Mouse (Mus musculus): ENCODE measurements around the gene Irgc1. TPM values are rescaled to one million over a fixed set of nuclear protein-coding genes. Genes with fewer than 3 reads are reported as not detected.

Gene Irgc1
- total RNA-seq, 2 experiments from 2014 or later: not detected

DNA sequence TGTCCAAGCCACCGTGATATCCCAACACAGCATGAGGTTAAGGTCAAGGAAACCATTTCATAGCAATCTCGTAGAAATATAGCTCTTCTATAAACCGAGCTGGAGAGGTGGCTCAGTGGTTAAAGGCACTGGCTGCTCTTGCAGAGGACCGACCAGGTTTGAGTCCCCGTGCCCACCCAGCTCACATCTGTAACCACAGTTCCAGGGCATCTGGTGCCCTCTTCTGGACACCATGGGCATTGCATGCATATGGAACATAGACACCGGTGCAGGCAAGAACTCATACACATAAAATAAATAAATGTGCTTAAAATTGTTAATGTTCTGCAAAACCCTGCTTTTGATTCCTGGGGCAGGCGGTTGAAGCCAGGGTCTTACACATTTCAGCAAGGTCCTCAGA is 20.8 kb upstream of the Irgc1 start:
- no peak for DNase-seq (ENCODE audit: low spot score in 2 of 2)

DNA sequence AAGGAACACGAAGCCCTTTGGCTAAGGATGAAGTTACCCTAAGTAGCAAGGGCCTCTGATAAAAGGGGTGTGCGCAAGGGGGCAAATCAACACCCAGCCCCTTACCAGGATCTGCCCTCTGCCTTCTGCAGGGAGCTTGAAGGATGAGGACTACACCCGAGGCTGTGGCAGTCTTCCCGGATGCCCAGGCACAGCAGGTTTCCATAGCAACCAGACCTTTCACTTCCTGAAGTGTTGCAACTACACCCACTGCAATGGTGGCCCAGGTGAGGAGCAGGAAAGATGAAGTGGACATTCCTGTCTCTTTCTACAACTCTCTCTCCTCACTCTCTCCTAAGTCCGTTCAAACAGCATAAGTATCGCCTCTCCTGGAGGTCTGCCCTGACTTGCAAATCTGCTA is 20.3 kb upstream of the Irgc1 start:
- no peak for DNase-seq (ENCODE audit: low spot score in 2 of 2)

DNA sequence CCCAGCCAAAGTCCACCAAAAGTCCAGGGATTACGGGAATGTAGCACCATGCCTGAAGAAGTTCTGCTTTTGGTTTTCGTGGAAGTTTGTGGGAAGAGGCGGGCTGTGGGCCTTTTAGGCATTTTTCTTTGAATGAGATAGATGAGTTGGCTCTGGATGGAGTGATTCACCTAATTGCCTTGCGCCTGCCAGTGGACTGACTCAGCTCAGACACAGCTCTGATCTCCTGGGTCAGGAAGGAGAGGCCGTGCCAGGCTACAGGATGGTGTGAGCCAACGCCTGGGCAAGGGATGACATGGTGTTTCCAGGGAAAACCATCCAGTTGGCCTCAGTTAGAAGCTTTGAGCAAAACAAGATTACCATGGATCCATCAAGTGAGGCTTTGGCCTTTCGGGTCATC is 18.3 kb upstream of the Irgc1 start:
- no peak for DNase-seq (ENCODE audit: low spot score in 2 of 2)

DNA sequence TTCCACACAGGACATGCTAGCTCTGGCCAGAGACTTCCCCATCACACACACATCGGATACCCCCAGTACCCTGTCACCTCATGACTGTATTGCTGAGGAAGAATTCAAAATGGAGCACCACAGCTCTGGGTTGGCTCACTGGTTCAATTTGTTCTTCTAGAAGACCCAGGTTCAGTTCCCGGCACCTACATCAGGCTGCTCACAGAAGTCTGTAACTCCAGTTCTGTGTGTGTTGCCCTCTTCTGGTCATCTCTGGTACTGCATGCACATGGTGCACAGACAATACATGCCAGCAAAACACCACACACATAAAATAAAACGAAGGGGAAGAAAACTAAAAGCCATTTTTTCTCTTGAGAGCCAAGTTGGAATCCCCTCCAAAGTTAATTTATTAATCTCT is 17.0 kb upstream of the Irgc1 start:
- no peak for DNase-seq (ENCODE audit: low spot score in 2 of 2)

DNA sequence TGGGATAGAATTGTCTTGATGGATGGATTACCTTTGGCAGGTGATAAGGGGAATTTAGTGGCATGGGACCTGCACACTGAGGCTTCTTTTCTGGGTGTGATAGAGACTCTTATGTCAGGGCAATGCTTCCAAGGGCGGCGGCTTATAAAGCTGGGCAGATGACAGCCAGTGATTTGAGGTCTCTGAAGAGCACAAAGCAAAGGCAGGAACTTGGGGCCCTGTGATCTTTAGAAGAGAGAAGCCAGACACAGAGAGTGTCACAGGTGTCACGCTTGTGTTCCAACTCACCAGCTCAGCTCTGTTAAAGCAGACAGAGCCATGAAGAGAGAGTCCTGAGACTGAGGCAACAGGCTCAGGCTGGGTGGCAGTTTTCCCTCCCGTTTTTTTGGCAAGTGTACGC is 15.8 kb upstream of the Irgc1 start:
- DNase-seq (ENCODE audit: low spot score in 2 of 2): no peak

DNA sequence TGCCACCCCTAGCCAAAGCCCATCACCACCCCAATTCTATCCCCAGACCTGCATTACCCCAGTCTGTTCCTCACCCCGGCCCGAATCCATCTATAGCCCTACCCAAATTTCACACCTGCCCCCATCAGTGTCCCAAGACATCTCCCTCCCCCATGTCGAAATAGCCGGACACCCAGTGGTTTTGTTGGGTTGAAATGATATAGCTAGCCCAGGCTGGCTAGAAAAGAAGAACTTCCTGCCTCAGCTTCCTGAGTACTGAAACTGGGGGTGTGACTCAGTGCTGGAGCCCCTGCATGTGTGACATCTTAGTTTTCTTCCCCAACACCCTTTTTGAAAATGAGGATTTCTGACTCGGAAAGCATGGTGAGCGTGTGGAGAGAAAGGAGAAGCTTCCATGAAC is 14.7 kb upstream of the Irgc1 start:
- DNase-seq (ENCODE audit: low spot score in 2 of 2): no peak

DNA sequence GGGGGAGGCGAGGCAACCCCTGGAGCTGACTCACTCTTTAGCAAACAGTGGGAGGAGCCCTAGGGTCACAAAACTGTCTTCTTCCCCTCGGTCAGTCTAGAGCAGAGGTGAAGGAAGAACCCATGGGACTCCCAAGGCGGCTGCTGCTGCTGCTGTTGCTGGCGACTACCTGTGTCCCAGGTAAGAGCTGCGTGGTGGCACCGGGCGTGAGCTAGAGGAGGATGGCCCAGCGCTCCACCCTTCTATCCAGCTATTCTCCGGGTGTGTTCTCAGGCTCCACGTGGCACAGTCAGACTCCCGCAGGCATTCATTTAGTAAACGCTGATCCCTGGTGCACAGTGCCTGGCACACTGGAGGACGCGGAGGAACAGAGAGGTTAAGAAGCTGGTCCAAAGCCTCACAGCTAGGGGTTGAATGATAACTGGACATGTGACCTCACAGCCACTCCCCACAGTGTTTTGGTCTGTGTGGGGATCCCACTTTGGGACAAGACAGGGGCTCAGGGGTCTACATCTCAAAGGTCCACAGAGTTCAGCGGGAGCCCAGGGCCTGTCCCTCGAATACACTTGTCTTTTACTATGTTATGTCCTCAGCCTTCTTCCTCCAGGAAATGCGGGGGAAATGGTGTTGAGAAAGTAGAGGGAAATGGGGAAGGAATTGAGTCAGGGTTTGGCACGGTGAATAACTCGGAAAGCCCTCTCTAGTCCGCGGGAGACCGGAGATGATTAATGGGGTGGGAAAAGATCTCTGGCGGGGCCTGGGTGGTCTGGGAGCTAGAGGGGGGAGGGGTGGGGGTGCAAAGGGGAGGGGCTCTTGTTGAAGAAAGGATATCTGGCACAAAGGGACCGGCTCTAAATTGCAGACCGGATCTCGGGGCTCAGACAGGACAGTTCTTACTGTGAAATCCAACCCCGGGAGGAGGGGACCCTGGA is 10.6 kb upstream of the Irgc1 start, which contains the start of gene Plaur:
Plaur (plus strand) TSS at position 97 of the 932 bp plus-strand sequence.
- no peak for DNase-seq (ENCODE audit: low spot score in 2 of 2)

DNA sequence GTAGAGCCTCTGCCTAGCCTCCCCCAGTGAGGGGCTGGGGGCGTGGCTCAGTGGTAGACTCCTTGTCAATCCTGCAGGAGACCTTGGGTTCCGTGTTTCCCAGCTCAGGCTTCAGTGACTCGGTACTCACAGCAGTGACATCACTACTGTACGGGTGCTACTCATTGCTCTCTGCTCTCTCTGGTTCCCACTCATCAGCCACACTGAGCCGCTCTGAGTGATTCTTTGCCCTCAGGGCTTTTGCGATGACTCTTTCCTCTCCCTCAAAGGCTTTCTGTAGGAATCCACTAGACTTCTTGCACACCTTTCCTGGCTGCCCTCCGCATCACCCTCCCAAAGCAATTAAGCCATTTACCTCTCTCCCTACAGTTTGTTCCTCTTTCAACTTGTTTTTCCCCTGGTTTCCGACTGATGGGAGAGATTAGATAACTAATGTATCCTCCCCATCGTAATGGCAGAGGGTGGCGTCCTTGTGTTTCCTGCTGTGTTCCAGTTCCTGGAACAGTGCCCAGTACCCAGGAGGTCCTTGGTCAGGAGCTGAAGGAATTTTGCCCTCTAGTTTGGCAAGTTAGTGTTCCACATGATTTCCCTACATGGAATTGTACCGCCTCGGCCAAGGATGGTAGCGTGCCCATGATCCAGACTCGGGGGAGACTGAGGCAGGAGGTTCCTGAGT is 9.4 kb upstream of the Irgc1 start:
- DNase-seq (ENCODE audit: low spot score in 2 of 2): no peak

DNA sequence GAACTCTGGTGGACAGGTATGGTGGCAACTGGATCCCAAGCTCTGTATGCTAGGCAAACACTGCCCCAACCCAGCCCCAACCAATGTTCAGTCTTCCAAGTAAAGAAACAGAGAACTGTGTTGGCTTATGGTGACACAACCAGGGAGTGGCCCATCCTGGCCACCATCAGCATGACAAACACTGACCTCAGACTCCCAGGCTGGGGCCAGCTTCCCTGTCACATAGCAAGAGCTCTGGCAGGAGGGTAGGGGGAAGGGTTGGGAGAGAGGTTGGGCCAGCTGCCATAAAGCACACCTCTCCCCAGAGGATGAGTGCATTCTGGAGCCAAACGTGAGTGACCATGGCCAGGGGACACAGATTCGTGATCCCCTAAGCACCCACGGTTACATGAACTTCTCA is 7.7 kb upstream of the Irgc1 start:
- DNase-seq (ENCODE audit: low spot score in 2 of 2): no peak

DNA sequence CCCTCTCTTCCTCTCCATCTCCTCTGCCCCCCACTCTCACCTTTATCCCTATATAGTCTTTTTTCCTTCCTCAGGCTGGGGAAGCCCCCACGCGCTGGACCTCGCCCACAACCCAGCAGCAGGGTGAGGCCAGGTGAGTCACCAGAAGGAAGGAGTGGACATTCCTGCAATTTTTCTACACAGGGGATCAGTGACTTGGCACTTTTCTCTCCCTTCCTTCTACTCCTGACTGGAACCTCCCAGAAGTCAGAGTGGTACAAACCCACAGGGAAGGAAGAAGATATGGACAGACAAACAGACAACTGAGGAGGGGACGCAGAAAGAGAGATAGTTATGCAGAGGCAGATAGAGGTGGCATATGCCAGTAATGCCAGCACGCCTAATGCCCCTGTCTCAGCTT is 7.3 kb upstream of the Irgc1 start:
- DNase-seq (ENCODE audit: low spot score in 2 of 2): no peak

DNA sequence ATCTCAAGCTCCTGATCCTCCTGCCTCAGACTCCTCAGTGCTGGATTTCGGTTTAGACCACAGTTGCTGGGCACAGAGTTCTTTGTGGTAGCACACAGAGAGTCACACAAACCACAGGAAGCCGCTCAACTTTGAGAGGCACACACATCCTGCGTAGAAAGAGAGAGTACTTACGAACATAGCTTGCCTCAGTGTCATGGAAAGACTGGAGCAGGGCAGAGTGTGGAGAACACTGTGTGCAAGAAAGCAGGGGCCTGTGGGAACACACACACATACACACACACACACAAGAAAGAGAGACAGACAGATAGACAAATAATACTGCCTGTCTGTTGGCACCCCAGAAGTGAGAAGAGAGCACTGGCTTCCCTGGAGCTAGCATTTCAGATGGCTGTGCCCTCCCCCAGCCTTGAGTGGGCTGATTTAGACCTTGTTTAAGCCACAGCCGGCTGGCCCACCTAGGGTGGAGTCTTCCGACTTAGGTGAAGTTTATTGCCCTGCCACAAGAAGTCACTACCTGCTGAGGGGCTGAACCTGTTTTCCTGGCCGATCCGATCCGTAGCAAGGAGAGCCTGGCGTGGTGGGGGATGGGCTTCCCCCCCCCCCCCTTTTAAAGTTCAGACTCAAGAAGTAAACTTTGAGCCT is 5.8 kb upstream of the Irgc1 start:
- DNase-seq (ENCODE audit: low spot score in 2 of 2): no peak

DNA sequence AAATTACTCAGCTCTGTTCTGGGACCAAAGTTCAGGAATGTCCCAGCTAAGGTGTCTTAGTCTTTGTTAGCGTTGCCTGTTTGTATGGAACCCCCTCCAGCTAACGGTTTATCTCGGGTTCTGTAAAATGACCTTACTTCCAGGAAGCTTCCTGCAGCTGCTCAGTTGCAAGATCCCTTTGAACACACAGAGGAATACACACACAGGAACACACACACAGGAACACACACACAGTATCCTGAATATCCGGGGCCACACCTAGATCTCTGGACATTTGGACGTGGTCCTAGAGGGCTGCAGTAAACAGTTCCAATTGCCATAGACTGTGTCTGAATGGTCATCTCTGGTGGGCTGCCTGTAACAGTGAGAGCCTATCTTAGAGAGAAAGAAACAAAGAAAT is 3.6 kb upstream of the Irgc1 start:
- DNase-seq (ENCODE audit: low spot score in 2 of 2): no peak

DNA sequence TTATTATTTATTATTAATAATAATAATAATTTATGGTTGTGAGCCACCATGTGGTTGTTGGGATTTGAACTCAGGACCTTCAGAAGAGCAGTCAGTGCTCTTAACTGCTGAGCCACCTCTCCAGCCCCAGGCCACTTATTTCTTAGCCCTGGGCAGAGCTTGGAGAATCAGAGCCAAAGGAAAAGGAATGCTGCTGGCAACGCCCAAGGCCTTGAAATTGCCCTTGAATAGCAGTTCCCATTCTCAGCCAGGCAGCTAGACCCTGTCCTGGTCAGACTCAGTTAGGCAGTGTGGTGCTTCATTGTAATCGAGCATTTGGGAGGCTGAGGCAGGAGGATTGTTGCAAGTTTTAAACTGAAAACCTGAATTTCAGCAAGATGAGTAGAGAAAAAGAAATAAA is 2.1 kb upstream of the Irgc1 start:
- DNase-seq (ENCODE audit: low spot score in 2 of 2): no peak

DNA sequence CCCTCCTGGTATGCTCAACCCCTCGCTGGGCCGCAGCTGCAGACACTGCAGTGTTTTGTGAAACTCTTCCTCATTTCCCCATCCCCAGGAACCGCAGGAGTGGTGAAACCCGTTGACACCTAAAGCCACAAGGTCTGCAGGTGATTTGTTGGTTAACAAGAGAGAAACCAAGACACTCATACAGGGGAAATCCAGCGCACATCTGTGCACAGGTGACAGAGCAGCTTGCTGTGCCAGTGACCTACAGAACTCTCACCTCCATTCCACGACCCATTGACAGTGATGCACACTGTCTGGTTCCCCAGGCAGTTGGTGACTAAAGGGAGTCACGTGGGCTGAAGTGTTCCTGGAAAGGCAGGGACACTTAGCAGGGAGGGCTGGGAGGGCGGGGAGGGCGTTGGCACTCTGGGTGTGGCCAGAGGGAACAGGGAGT is 1.5 kb downstream of the Irgc1 start:
- no peak for DNase-seq (ENCODE audit: low spot score in 2 of 2)

DNA sequence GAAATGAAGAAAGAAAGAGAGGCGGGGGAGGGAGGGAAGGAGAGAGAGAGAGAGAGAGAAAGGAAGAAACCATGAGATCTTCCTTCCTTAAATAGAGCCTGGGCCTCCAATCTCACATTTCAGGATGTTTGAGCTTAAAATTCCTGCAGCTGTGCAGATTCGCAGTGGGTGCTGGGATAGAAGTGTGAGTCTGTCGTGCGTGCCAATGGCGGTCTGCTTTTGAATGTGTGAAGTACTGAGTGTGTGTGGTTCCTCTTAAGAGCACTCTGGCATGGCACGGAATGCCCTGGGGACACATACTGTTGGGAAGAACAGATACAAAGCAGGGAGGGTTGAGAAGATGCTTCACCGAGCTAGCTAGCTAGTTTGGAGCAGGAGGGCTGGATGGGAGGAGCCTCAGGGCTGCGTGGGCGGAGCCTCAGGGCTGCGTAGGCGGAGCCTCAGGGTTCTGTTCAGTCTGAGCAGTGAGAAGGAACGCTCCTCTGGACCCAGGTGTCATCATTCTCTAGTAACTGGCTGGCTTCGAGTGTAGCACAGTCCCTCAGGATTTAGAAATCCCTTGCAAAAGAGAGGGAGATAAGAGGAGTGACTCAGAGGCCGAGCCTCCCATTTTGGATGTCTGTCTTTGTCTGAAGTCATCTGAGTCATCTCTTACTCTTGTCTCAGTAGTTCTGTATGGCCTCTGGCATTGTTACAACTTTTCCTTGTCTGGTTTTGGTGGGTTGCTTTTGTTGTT is 3.1 kb downstream of the Irgc1 start:
- no peak for DNase-seq (ENCODE audit: low spot score in 2 of 2)

DNA sequence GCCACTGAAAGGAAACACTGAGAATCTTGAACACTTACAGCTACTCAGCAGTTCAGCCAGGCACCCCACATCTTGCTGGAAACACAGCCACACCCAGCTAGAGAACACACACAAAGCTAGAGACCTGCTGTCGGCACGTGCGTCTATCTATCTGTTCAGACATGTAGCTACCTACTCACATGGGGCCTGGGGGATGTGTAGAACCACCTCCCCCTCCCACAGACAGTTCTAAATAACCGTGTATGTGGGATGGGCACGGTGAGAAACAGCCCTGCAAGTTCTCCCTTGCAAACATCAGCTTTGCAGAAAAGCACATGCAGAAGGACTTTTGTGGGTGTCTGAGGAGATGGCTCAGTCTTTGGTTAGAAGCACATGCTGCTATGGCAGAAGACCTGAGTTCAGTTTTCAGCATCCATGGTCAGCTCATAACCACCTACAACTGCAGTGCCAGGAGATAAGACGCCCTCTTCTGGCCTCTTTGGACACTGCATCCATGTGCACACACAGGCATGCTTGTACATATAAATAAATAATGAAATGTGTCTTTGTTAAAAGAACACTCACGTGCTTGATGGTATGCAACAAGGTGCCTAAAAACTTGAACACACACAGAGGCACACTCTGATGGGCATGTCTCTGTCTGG is 5.3 kb downstream of the Irgc1 start:
- no peak for DNase-seq (ENCODE audit: low spot score in 2 of 2)

DNA sequence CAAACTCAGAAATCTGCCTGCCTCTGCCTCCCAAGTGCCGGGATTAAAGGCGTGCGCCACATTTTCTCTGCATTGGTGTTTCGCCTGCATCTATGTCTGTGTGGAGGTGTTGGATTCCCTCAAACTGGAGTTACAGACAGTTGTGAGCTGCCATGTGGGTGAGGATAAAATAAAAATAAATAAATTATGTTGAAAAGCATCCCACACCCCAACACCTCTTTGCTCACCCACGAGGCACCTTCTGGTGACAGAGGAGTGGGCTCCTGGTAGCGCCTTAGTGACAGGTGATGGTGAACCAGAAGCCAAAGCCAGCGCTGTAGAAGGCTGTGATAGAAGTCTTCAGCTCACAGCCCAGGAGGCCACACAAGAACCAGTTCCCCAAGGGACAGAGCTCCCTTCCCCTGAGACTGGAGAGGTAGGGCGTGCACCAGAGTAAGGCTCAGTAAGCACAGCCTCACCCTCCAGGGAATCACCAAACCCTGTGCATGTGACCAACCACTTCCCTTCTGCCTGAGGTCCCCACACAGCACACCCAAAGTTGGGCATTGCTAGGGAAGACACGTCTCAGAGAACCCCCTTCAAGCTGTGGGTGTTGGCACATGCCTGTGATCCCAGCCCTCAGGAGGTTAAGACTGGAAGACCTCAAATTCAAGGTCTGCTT is 6.7 kb downstream of the Irgc1 start:
- no peak for DNase-seq (ENCODE audit: low spot score in 2 of 2)

DNA sequence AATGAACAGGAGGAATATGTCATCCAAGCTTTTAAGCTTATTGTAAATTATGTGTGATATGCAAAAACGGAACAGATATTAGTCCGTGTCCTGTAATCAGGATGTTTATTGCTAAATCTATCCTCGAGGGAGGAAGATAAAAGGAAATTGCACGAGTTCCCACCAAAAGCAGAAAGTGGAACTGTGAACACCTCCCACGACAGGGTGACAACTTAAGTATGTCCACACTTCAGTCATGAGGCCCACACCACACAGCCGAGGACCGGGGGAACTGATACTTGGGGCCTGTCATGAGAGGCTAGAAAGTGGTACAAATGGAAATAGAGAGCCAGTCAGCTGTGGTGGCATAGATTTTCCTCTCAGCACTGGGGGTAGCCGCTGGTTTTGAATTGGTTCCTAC is 9.8 kb downstream of the Irgc1 start:
- DNase-seq (ENCODE audit: low spot score in 2 of 2): no peak

DNA sequence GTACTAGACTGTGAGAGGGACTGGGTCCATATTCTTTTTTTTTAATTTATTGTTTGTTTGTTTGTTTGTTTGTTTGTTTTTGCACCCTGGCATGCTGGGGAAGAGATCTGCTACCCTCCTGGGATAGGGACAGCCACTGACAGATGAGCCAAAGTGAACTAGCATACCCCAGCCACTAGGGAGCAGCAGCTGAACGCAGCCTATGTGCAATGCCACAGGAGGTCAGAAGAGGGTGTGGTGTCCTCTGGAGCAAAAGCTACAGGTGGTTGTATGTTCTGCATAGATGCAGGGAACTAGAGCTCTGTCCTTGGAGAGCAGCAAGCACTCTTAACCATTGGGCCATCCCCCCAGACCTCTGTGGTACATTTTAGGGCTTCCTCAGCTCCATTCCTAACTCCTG is 10.3 kb downstream of the Irgc1 start:
- peak in 1 of 2 experiments; percentile 62 for DNase-seq (ENCODE audit: low spot score in 2 of 2)

DNA sequence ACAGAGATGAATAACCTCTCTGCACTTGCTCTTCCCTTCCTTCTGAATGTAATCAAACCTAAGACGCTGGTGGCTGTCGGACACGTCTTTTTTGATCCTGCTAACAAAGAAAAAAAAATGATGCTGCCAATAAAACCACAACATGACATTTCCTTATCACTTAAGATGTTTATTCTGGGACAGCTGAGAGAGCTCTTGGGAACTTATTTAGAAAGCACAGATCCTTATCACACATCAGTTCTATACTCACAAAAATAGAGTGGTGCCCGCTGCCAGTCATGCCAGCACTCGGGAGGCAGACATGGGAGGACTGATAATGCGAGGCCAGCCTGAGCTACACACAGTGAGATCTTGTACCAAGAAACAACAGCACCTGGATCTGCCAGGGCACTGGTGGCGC is 12.2 kb downstream of the Irgc1 start:
- DNase-seq (ENCODE audit: low spot score in 2 of 2): no peak

All from layer of hippocampus, adult 18-20 months (tissue).